Mouse (Mus musculus): Measurements from ENCODE around the gene Uba1. TPM values are rescaled to one million over a fixed set of nuclear protein-coding genes. Genes with fewer than 3 reads are reported as not detected.

Gene Uba1
- polyA plus RNA-seq, 1 experiment, result 353 TPM

- H3K4me3 ChIP-seq, result peak overlapping the region; percentile 42
- peak overlapping the region; percentile 90 for H3ac ChIP-seq (ENCODE audit: control insufficient read depth, insufficient read length)
- H3K36me3 ChIP-seq (ENCODE audit: control insufficient read depth, insufficient read depth), result peaks cover 2% of the 10 kb centered on the region
- H3K4me2 ChIP-seq (ENCODE audit: low read depth), result peak overlapping the region; percentile 86
- TF ChIP-seq REST (IDR thresholded peaks at IDR 0.05; ENCODE audit: insufficient read depth, insufficient read length), result no peak
- no peak for TF ChIP-seq TCF3 (IDR thresholded peaks at IDR 0.05; ENCODE audit: insufficient read length, low read depth)
- no peak for TF ChIP-seq MYOD1 (IDR thresholded peaks at IDR 0.05; ENCODE audit: control insufficient read depth in 1 of 3, insufficient read length in 2 of 3, low read depth in 2 of 3)
- no peak for TF ChIP-seq E2F4 (IDR thresholded peaks at IDR 0.05; ENCODE audit: insufficient read depth)
- TF ChIP-seq CEBPB (IDR thresholded peaks at IDR 0.05; ENCODE audit: insufficient read depth, poor library complexity, severe bottlenecking), result no peak
- TF ChIP-seq TCF12 (IDR thresholded peaks at IDR 0.05; ENCODE audit: insufficient read depth, poor library complexity, severe bottlenecking), result no peak
- TF ChIP-seq MAX (IDR thresholded peaks at IDR 0.05; ENCODE audit: low read depth), result no peak
- TF ChIP-seq MYOG (IDR thresholded peaks at IDR 0.05; ENCODE audit: control insufficient read depth in 1 of 3, insufficient read depth in 1 of 3, insufficient read length in 2 of 3, low read depth in 2 of 3), result no peak
- no peak for TF ChIP-seq SRF (IDR thresholded peaks at IDR 0.05; ENCODE audit: control insufficient read depth, insufficient read length, low read depth)
- no peak for TF ChIP-seq POLR2AphosphoS2 (IDR thresholded peaks at IDR 0.05; ENCODE audit: insufficient read length, low read depth)
- no peaks in the 10 kb centered on the region for H3K27me3 ChIP-seq (ENCODE audit: control insufficient read depth, insufficient read depth, insufficient read length)
- peaks cover 41% of the 10 kb centered on the region for H3K79me2 ChIP-seq (ENCODE audit: control insufficient read depth, insufficient read depth)
These were observed 30.5 kb downstream of the Uba1 start for GRCm38 (mm10) chrX:20688615-20689014.

- Histone ChIP-seq H3K36me3 (ENCODE audit: control insufficient read depth, insufficient read depth) (peaks cover 7% of the 10 kb centered on the region), H3ac (ENCODE audit: control insufficient read depth, insufficient read length) (no peak overlapping the region), H3K27me3 (ENCODE audit: control insufficient read depth, insufficient read depth, insufficient read length) (no peaks in the 10 kb centered on the region), H3K4me3 (no peak overlapping the region), H3K79me2 (ENCODE audit: control insufficient read depth, insufficient read depth) (peaks cover 41% of the 10 kb centered on the region), H3K4me2 (ENCODE audit: low read depth) (no peak overlapping the region)
- no peak for TF ChIP-seq MYOG (IDR thresholded peaks at IDR 0.05; ENCODE audit: control insufficient read depth in 1 of 3, insufficient read depth in 1 of 3, insufficient read length in 2 of 3, low read depth in 2 of 3)
- TF ChIP-seq SRF (IDR thresholded peaks at IDR 0.05; ENCODE audit: control insufficient read depth, insufficient read length, low read depth), result no peak
- TF ChIP-seq CEBPB (IDR thresholded peaks at IDR 0.05; ENCODE audit: insufficient read depth, poor library complexity, severe bottlenecking), result no peak
- no peak for TF ChIP-seq TCF12 (IDR thresholded peaks at IDR 0.05; ENCODE audit: insufficient read depth, poor library complexity, severe bottlenecking)
- TF ChIP-seq POLR2AphosphoS2 (IDR thresholded peaks at IDR 0.05; ENCODE audit: insufficient read length, low read depth), result no peak
- no peak for TF ChIP-seq MYOD1 (IDR thresholded peaks at IDR 0.05; ENCODE audit: control insufficient read depth in 1 of 3, insufficient read length in 2 of 3, low read depth in 2 of 3)
- no peak for TF ChIP-seq TCF3 (IDR thresholded peaks at IDR 0.05; ENCODE audit: insufficient read length, low read depth)
- TF ChIP-seq POLR2A (IDR thresholded peaks at IDR 0.05; ENCODE audit: insufficient read length, low read depth), result no peak
These were observed 33.4 kb downstream of the Uba1 start for GRCm38 (mm10) chrX:20691566-20691965.

DNA sequence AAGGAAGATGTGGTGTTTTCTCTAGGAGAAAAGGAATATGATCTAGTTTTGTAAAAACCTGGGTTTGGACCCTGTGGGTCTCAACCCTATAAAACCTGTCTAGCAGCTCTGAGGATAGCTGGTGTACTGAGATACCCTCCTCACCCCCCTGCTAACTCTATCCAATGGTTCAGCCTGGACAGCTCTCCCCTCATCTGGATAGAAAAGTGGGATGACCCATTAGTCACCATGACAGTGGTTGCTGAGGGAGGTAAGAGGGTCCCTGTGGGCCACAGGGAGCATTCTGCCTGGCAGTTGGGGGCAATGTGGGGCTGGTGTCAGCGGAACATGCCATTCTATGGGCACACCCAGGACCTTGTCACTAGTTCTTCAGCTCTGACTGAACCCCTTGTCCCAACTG lies 34.5 kb downstream of the Uba1 start:
- Histone ChIP-seq H3ac (ENCODE audit: control insufficient read depth, insufficient read length) (no peak overlapping the region), H3K27me3 (ENCODE audit: control insufficient read depth, insufficient read depth, insufficient read length) (no peaks in the 10 kb centered on the region), H3K36me3 (ENCODE audit: control insufficient read depth, insufficient read depth) (peaks cover 10% of the 10 kb centered on the region), H3K79me2 (ENCODE audit: control insufficient read depth, insufficient read depth) (peaks cover 41% of the 10 kb centered on the region), H3K4me3 (no peak overlapping the region), H3K4me2 (ENCODE audit: low read depth) (no peak overlapping the region)
- TF ChIP-seq CEBPB (IDR thresholded peaks at IDR 0.05; ENCODE audit: insufficient read depth, poor library complexity, severe bottlenecking) (no peak), MYOG (IDR thresholded peaks at IDR 0.05; ENCODE audit: control insufficient read depth in 1 of 3, insufficient read depth in 1 of 3, insufficient read length in 2 of 3, low read depth in 2 of 3) (no peak), E2F4 (IDR thresholded peaks at IDR 0.05; ENCODE audit: insufficient read depth) (no peak), POLR2AphosphoS2 (IDR thresholded peaks at IDR 0.05; ENCODE audit: insufficient read length, low read depth) (no peak), POLR2A (IDR thresholded peaks at IDR 0.05; ENCODE audit: insufficient read length, low read depth) (no peak), TCF3 (IDR thresholded peaks at IDR 0.05; ENCODE audit: insufficient read length, low read depth) (no peak)

- Histone ChIP-seq H3K79me2 (ENCODE audit: control insufficient read depth, insufficient read depth) (peaks cover 19% of the 10 kb centered on the region), H3K27me3 (ENCODE audit: control insufficient read depth, insufficient read depth, insufficient read length) (no peaks in the 10 kb centered on the region), H3ac (ENCODE audit: control insufficient read depth, insufficient read length) (no peak overlapping the region), H3K36me3 (ENCODE audit: control insufficient read depth, insufficient read depth) (peaks cover 10% of the 10 kb centered on the region), H3K4me2 (ENCODE audit: low read depth) (no peak overlapping the region), H3K4me3 (no peak overlapping the region)
- no peak for TF ChIP-seq MAX (IDR thresholded peaks at IDR 0.05; ENCODE audit: low read depth)
- TF ChIP-seq MYOG (IDR thresholded peaks at IDR 0.05; ENCODE audit: control insufficient read depth in 1 of 3, insufficient read depth in 1 of 3, insufficient read length in 2 of 3, low read depth in 2 of 3), result no peak
- TF ChIP-seq REST (IDR thresholded peaks at IDR 0.05; ENCODE audit: insufficient read depth, insufficient read length), result no peak
These were observed 37.7 kb downstream of the Uba1 start for GRCm38 (mm10) chrX:20695842-20696241.

DNA sequence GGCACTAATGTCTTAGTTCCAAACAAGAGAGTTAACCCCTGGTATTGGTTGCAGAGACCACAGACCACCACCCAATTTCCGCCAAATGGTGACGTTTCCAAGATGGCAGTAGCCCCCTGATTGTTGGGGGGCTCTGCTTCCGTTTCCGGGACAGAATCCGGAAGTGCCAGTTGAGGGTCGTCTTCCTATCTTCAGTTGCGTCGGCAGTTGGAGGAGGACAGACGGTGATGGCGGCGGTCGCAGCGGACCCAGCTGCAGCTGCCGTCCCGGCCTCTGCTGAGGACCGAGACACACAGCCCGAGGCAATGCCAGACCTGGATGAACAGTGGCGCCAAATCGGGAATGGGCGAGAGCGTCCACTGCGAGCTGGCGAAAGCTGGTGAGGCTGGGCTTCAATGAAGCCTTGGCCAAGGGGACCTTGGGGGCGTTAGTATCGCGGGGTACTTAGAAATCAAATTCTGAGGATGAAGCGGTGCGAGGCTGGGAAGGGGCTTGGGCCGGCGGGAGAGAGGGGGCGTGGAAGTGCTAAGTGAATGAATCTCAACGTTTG lies 45.7 kb downstream of the Uba1 start, which contains the start of gene Usp11:
Gene Usp11 (plus strand): TSS at position 166 of the 550 bp plus-strand sequence.
- no peak for TF ChIP-seq E2F4 (IDR thresholded peaks at IDR 0.05; ENCODE audit: insufficient read depth)
- TF ChIP-seq POLR2AphosphoS2 (IDR thresholded peaks at IDR 0.05; ENCODE audit: insufficient read length, low read depth), result peak; percentile 75
- TF ChIP-seq USF1 (IDR thresholded peaks at IDR 0.05; ENCODE audit: low read depth), result no peak
- TF ChIP-seq POLR2A (IDR thresholded peaks at IDR 0.05; ENCODE audit: insufficient read length, low read depth), result peak; percentile 63
- peak in 1 of 3 experiments; percentile 23 for TF ChIP-seq MYOD1 (IDR thresholded peaks at IDR 0.05; ENCODE audit: control insufficient read depth in 1 of 3, insufficient read length in 2 of 3, low read depth in 2 of 3)
- TF ChIP-seq REST (IDR thresholded peaks at IDR 0.05; ENCODE audit: insufficient read depth, insufficient read length), result no peak
- no peak for TF ChIP-seq CEBPB (IDR thresholded peaks at IDR 0.05; ENCODE audit: insufficient read depth, poor library complexity, severe bottlenecking)
- TF ChIP-seq TCF3 (IDR thresholded peaks at IDR 0.05; ENCODE audit: insufficient read length, low read depth), result no peak
- TF ChIP-seq MAX (IDR thresholded peaks at IDR 0.05; ENCODE audit: low read depth), result no peak
- TF ChIP-seq SRF (IDR thresholded peaks at IDR 0.05; ENCODE audit: control insufficient read depth, insufficient read length, low read depth), result no peak
- peak in 1 of 3 experiments; percentile 2 for TF ChIP-seq MYOG (IDR thresholded peaks at IDR 0.05; ENCODE audit: control insufficient read depth in 1 of 3, insufficient read depth in 1 of 3, insufficient read length in 2 of 3, low read depth in 2 of 3)
- TF ChIP-seq TCF12 (IDR thresholded peaks at IDR 0.05; ENCODE audit: insufficient read depth, poor library complexity, severe bottlenecking), result no peak
- Histone ChIP-seq H3K4me3 (peak within 1 kb of the TSS; percentile 47), H3K27me3 (ENCODE audit: control insufficient read depth, insufficient read depth, insufficient read length) (no peaks in the 10 kb centered on the region), H3K36me3 (ENCODE audit: control insufficient read depth, insufficient read depth) (no peaks in the 10 kb centered on the region), H3K4me2 (ENCODE audit: low read depth) (peak within 1 kb of the TSS; percentile 68), H3K79me2 (ENCODE audit: control insufficient read depth, insufficient read depth) (peaks cover 16% of the 10 kb centered on the region), H3ac (ENCODE audit: control insufficient read depth, insufficient read length) (peak within 1 kb of the TSS; percentile 89)

Data from myocyte (in vitro differentiated cells).